Mouse (Mus musculus) stomach, postnatal 0 days (tissue): Measurements from ENCODE around the gene Cdh12. TPM values are rescaled to one million over a fixed set of nuclear protein-coding genes. Genes with fewer than 3 reads are reported as not detected.

ENCODE experiments used
- ATAC-seq: fragments of 200-750 bp; cut with Nextera tagmentation; 2 replicates; pipeline ENCODE4 v1.8.0; 2017; ENCODE audit not compliant: low FRiP score, low TSS enrichment
- DNase-seq: peaks from one replicate; pipeline ENCODE4 v3.0.0-alpha.2; 2016; ENCODE audit warnings: low spot score
- H3K27ac ChIP-seq: fragments of 300-500 bp; sonication (generic); replicated peaks from 2 replicates; pipeline ENCODE4 v1.5.1; 2014; ENCODE audit warnings: mild to moderate bottlenecking, control low read depth
- H3K27me3 ChIP-seq: fragments of 300-500 bp; sonication (generic); 2 replicates; pipeline ENCODE4 v1.6.1; 2014; ENCODE audit warnings: low read length; ENCODE audit not compliant: control insufficient read depth, insufficient read depth
- H3K36me3 ChIP-seq: fragments of 300-500 bp; sonication (generic); 2 replicates; pipeline ENCODE4 v1.6.1; 2014; ENCODE audit warnings: low read length, mixed read lengths; ENCODE audit not compliant: control insufficient read depth, insufficient read depth
- H3K4me1 ChIP-seq: fragments of 300-500 bp; sonication (generic); replicated peaks from 2 replicates; pipeline ENCODE4 v1.6.1; 2014; ENCODE audit warnings: antibody characterized with exemption; ENCODE audit not compliant: control insufficient read depth, insufficient read depth
- H3K4me2 ChIP-seq: fragments of 300-500 bp; sonication (generic); replicated peaks from 2 replicates; pipeline ENCODE4 v1.6.1; 2014; ENCODE audit warnings: low read depth, mild to moderate bottlenecking, control low read depth, moderate library complexity
- H3K4me3 ChIP-seq: fragments of 300-500 bp; sonication (generic); 2 replicates; pipeline ENCODE4 v1.5.1; 2014; ENCODE audit warnings: low read depth, low read length, control low read depth
- H3K9ac ChIP-seq: fragments of 300-500 bp; sonication (generic); 2 replicates; pipeline ENCODE4 v1.6.1; 2014; ENCODE audit warnings: mild to moderate bottlenecking, low read length, control low read depth, mixed read lengths
- H3K9me3 ChIP-seq: fragments of 300-500 bp; sonication (generic); 2 replicates; pipeline ENCODE4 v1.6.1; 2016; ENCODE audit warnings: low read length; ENCODE audit not compliant: control insufficient read depth
- CTCF ChIP-seq: IDR thresholded peaks from 2 replicates; pipeline ENCODE4 v1.5.1; 2016; ENCODE audit warnings: antibody characterized with exemption, low read depth, mild to moderate bottlenecking, moderate library complexity
- EP300 ChIP-seq: optimal IDR thresholded peaks from 2 replicates; pipeline ENCODE3; 2016; ENCODE audit warnings: antibody characterized with exemption
- WGBS: fragments of 180-500 bp; shearing (Covaris S2); extraction: QIAGEN DNeasy Blood & Tissue Kit; methylation state at CpG from one replicate; pipeline ENCODE4 v1.1.7; 2014; 5-methylcytosine and 5-hydroxymethylcytosine counted together
- microRNA-seq: library from miRNA; unstranded; fragments of <30 nt; microRNA quantifications from one replicate; pipeline ENCODE4, GENCODE M21; 2016
- polyA plus RNA-seq: library from polyadenylated mRNA; unstranded; fragments of >200 nt; fragmentation: Nextera tagmentation; extraction: Ambion mirVana; gene quantifications from 2 replicates; pipeline ENCODE4 v1.2.1, GENCODE M21; 2015

The Cdh12 gene
- polyA plus RNA-seq, 1 experiment from 2014 or later: 0.16 TPM

GRCm38 (mm10) chr15:21536909-21537308 is 1087.8 kb downstream of the Cdh12 start:
- Histone ChIP-seq H3K36me3 (no peaks in the 10 kb centered on the region), H3K27me3 (no peaks in the 10 kb centered on the region), H3K4me3 (no peak overlapping the region), H3K4me2 (no peak overlapping the region), H3K27ac (no peak overlapping the region), H3K9me3 (no peaks in the 10 kb centered on the region), H3K9ac (no peak overlapping the region), H3K4me1 (no peaks in the 10 kb centered on the region)
- 31% methylated on average over 2 of the region's 2 CpGs for WGBS
- TF ChIP-seq CTCF: peak; percentile 64
- TF ChIP-seq EP300: no peak
- DNase-seq: no peak
- ATAC-seq: no peak

- no peak overlapping the region for H3K27ac ChIP-seq
- WGBS: 86% methylated on average over 2 of the region's 2 CpGs
- H3K27me3 ChIP-seq: no peaks in the 10 kb centered on the region
- H3K4me1 ChIP-seq: no peaks in the 10 kb centered on the region
- ATAC-seq: no peak
- H3K36me3 ChIP-seq: no peaks in the 10 kb centered on the region
- no peak for DNase-seq
- TF ChIP-seq EP300 (no peak), CTCF (no peak)
- no peak overlapping the region for H3K4me3 ChIP-seq
- H3K9me3 ChIP-seq: no peaks in the 10 kb centered on the region
- H3K9ac ChIP-seq: no peak overlapping the region
- no peak overlapping the region for H3K4me2 ChIP-seq
Measured at GRCm38 (mm10) chr15:21544786-21545185, 1095.7 kb downstream of the Cdh12 start.

- Histone ChIP-seq H3K4me1 (no peaks in the 10 kb centered on the region), H3K9me3 (no peaks in the 10 kb centered on the region), H3K36me3 (no peaks in the 10 kb centered on the region), H3K9ac (no peak overlapping the region), H3K4me2 (no peak overlapping the region), H3K4me3 (no peak overlapping the region), H3K27ac (no peak overlapping the region), H3K27me3 (no peaks in the 10 kb centered on the region)
- TF ChIP-seq EP300 (no peak), CTCF (no peak)
- DNase-seq: no peak
- WGBS: 91% methylated on average over 4 of the region's 4 CpGs
- no peak for ATAC-seq
Measured at GRCm38 (mm10) chr15:21555981-21556380, 1106.9 kb downstream of the Cdh12 start.

- Histone ChIP-seq H3K27me3 (no peaks in the 10 kb centered on the region), H3K9ac (no peak overlapping the region), H3K4me1 (no peaks in the 10 kb centered on the region), H3K9me3 (no peaks in the 10 kb centered on the region), H3K36me3 (no peaks in the 10 kb centered on the region), H3K4me2 (no peak overlapping the region), H3K4me3 (no peak overlapping the region), H3K27ac (no peak overlapping the region)
- no peak for DNase-seq
- ATAC-seq: no peak
- no peak for TF ChIP-seq CTCF
- no peak for TF ChIP-seq EP300
- 64% methylated on average over 5 of the region's 5 CpGs for WGBS
Measured at GRCm38 (mm10) chr15:21566314-21567051, 1117.4 kb downstream of the Cdh12 start.

GRCm38 (mm10) chr15:21604510-21604909 is 1155.4 kb downstream of the Cdh12 start:
- H3K27ac ChIP-seq: no peak overlapping the region
- no peaks in the 10 kb centered on the region for H3K4me1 ChIP-seq
- H3K4me3 ChIP-seq: no peak overlapping the region
- no peaks in the 10 kb centered on the region for H3K27me3 ChIP-seq
- no peak overlapping the region for H3K9ac ChIP-seq
- DNase-seq (no peak), ATAC-seq (no peak)
- no peak overlapping the region for H3K4me2 ChIP-seq
- H3K36me3 ChIP-seq: no peaks in the 10 kb centered on the region
- 68% methylated on average over 4 of the region's 4 CpGs for WGBS
- no peaks in the 10 kb centered on the region for H3K9me3 ChIP-seq
- TF ChIP-seq CTCF (no peak), EP300 (no peak)

Small RNA genes within 50 kb of the gene (microRNA-seq; reads per million reads assigned to microRNA genes)
- gene Gm27397: not detected

Other genes with a start within 250 kb of the Cdh12 start
- gene Acot10, start 217.5 kb downstream of the Cdh12 start, polyA plus RNA-seq: 0.16 and 0.18 TPM in 2 replicates